Mouse (Mus musculus) natural killer cell, adult 2 months (primary cell): ENCODE data around the gene AU040320.

Experiments used
- DNase-seq, 2 experiments: peaks; one replicate each; pipeline ENCODE4 v3.0.0; 2022; ENCODE audit warnings: low spot score in 2 of 2

AU040320 gene

DNA sequence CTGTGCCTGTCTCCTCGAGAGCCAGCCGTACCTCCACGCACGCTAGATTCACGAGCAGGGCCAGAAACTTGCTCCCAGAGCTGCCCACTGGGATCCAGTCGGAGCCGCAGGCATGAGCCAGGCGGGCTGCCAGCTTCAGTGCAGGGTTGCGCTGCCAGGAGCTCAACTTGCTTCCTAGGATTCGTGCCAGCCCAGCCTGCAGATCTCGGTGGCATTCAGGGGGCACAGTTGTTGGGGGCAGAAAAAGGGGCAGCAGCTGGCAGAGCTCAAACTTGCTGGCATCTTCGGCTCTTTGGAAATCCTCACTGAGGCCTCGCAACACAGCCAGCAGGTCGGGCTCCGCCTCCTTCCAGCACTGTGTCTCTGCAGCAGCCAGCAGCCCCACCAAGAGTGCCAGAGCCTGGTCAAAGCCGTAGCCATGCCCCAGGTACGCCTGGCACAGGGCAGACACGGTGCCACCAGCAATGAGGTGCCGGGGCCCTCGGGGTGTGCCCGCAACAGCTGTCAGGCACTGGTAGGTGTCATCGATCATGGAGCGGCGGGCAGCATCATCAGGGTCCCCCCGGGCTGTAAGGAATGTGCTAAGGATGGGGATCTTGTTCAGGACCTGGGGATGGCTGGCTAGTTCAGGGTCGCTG is 3.2 kb upstream of the AU040320 start:
- no peak for DNase-seq

DNA sequence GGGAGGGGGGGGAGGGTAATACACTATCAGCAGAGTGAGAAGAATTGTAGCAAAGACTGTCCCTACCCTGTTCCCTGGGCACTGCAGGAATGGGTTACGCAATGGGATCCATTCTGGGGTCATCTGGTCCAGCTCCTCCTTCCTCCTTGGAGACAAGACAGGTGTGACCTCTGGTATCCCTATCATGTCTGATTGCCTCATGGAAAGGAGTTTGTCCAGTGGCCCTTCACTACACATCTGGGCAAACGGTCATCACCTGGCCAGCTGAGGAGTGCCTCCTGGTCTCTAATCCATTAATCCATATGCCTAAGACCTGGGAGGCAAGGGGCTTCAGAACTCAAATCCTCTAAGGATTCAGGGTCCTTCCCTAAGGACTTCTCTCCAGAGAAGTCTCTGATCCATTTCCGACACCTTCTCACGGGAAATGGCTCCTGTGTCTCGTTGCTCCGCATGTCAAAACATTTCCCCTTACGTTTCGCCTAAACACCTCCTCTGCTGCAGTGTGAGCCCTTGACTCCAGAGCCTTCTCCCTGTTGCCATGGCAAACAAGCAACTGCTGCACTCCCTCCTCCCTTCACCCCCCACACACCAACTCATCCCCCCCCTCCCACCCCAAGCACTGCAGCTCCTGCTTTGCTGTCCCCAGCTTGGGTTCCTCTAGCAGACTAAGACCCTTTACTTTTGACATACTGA is 2.3 kb upstream of the AU040320 start:
- no peak for DNase-seq

DNA sequence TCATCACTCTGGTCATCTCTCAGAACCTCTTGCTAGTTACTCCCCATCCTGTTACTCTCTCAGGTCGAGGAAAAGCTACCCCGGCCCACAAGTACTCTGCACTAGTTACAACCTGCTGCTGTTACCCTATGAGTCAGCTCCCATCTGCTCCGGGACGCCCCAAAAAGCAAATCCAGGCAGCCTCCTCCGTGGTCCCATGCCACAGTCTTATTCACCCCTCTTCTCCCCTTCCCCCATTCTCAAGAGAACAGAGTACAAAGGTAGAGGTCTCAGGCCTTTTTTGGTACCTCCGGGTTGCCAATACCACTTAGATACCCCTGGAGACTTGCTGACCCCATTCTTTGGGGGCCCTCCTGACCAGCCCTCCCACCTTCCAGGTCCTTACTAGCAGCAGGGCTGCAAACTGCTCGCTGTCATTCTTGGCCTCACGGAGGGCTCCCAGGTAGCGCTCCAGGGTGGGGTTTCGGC is 1.8 kb upstream of the AU040320 start:
- no peak for DNase-seq

DNA sequence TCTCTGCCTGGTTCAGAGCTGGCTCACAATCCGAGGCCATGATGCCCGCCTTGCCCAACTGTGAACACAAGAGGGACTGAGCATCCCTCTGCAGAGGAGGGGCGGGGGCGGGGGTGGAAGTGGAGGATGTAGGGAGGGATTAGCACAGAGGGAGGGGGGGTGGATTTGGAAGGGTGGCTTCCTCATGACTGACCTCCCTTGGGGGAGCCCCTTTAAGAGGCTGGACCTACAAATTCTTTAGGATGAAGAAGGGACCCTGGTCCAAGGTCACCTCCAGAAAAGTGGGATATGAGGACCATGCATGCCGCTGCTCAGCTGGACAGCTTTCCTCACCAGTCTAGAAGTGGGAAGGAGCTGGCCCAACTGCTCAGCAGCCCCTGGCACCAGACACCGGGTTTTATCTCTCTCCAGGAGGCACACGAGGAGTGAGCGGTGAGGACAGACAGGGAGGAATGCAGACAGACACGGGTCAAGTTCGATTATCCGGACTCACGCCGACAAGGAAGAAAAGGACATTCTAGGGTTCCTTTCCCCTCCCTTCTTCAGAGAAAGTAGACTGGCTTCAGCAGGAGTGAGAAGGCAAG is 1.2 kb upstream of the AU040320 start:
- no peak for DNase-seq

DNA sequence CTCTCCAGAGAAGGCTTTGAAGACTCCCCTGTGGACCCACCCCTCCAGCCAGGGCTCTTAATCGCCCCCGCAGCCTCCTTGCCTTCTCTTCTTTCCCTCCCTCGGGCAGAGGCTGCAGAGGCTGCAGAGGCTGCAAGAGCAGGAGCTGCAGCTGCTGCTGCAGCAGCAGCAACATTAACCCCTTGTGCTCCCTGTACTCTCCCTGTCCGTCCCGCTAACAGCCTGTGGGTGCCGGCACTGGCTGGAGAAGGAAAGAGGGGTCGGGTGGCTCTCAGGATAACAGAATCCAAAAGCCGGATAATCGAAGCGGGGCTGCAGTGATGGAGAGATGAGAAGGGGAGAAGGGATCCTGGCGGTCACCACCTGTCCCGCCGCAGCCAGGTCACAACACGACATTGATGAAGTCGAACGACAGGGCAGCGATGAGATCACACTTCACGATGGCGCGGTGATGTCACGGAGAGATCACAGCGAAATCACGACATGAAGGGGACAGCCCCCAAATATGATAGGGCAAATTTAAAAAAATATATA is 669 bp upstream of the AU040320 start:
- DNase-seq = no peak

DNA sequence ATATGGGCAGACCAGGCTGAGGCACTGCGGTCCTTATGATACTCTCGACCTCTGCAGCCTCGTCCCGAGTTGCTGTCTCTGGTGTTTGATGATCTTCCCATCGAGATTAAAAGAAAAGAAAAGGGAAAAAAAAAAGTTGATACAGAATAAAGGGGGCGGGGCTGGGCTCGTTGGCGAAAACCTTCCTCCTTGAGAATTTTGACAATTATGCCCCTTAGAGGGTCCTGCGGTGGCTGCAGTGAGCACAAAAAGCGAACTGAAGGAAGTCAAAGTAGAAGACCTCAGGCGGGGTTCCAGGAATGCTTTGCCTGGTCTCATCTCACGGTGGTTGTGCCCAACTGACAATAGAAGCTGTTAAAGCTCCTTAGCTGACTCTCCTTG is 877 bp downstream of the AU040320 start:
- no peak for DNase-seq

DNA sequence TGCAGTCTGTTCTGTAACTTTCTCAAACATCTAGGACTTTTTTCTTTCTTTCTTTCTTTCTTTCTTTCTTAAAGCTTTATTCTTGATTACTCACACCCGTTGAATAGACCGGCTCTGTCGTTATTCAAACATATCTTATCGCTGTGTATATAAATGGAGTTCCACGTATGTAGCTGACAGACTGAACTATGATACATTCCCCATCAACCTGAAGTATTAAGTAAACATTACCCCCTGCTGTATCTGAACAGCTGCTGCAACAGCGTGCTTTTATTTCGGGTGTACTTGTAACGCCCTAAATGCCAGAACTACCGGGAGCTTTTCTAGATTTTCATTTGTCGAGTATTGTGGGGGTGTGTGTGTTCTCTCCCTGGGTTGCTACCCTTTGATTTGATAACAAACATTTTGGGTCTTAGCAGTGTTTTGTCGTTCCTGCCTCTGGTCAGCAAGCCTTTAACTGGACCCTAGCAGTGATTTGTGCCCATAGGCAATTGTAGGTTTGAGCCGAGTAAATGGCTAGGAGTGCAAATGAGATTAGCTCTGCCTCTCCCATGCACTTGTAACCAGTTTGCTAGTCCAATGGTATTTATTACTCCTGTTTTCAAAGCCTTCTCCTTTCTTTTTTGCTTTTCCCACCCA is 1.5 kb downstream of the AU040320 start:
- no peak for DNase-seq

DNA sequence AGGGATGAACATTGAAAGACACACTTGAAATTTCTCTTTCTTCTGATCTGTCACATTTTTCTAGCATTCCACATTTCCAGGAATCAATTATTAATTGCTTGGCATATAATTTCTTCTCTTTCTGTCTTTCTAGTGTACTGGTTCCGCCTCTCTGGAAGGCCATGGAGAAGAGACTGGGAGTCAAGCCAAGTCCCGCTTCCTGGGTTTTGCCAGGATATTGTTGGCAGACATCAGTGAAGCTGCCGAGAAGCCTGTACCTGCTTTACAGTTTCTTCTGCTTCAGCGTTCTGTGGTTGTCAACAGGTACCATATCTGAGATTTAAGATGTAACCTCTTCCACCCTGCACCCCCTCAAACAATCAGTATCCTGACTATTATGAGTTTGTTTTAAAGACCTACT is 3.4 kb downstream of the AU040320 start:
- no peak for DNase-seq

DNA sequence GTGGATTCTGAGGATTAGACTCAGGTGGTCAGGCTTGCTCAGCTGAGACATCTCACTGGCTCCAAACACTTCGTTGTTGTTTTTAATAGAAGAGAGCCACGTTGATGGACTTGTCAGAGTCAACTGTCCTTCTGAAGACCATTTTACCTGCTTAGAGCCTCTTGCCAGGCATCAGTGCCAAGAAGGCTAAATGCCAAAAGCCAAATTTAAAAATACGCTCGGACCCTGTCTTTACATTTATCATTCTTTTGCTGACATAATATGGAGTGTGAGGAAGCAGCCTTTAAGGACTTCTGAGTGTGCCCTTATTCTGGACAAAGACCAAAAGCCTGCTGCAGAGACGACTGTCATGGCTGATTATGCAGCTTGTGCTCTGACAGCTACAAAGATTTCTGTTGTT is 5.0 kb downstream of the AU040320 start:
- no peak for DNase-seq

DNA sequence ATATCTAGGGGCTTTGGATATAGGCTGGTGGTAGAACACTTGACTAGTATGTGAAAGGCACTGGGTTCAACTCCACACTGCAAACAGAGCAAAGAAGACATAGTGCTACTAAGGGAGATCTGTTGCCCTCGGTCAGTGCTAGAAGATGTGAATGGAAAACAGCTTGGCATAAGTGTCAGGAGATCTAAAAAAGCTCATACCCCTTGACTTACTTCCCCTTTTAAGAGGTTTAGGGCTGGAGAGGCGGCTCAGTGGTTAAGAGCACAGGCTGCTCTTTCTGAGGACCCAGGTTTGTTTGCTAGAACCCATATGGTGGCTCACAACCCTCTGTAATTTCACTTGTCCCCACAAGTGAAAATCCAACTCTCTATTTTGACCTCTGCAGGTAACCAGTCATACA is 6.1 kb downstream of the AU040320 start:
- DNase-seq = no peak

DNA sequence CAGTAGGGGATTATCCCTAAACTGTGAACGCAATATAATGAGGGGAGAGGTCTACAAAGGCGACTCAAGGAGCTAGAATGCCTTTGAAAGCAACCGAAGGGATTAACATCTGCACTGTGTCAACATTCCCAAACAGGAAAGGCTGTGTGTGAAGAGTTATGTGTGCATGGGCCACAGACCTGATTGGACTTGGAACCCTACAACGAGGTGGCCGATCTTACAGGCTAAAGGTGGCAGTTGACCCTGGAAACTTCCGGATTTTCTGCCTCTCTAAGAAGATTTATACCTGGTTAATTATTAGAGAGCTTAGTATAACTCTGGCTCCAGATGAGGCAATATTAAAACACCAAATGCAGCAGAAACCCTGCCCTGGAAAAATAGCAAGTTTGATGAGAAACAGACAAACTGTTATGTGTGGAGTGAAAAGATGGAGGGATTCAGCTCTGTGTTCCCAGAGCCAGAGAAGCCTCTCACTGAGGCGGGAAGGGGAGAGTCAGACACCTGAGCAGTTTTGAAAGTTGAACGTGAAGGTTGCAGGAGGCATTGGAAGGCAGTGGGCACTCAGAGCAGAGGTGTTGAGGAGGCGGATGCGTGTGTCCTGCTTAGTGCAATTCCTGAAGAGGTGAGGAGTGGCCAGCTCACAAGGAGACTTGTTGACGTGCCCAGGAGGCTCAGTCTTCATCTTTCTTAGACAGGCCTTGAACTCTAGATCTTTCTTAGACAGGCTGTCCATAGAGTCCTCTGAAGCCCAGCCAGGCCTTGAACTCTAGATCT is 9.4 kb downstream of the AU040320 start:
- DNase-seq = no peak

DNA sequence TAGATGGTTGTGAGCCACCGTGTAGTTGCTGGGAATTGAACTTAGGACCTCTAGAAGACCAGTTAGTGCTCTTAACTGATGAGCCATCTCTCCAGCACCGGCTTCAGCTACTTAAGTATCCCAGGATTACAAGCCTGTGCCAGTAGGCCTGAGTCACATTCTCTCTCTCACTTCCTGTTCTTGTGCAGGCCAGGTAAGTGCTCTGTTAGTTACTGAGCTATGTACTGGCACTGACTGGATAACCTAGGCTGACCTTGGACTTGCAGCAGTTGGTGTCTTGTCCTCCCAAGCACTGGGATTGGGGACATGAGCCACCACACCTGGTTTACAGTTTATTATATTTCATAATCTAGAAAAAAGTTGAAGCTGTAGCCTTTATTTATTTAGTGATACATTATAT is 10.1 kb downstream of the AU040320 start:
- DNase-seq = no peak

DNA sequence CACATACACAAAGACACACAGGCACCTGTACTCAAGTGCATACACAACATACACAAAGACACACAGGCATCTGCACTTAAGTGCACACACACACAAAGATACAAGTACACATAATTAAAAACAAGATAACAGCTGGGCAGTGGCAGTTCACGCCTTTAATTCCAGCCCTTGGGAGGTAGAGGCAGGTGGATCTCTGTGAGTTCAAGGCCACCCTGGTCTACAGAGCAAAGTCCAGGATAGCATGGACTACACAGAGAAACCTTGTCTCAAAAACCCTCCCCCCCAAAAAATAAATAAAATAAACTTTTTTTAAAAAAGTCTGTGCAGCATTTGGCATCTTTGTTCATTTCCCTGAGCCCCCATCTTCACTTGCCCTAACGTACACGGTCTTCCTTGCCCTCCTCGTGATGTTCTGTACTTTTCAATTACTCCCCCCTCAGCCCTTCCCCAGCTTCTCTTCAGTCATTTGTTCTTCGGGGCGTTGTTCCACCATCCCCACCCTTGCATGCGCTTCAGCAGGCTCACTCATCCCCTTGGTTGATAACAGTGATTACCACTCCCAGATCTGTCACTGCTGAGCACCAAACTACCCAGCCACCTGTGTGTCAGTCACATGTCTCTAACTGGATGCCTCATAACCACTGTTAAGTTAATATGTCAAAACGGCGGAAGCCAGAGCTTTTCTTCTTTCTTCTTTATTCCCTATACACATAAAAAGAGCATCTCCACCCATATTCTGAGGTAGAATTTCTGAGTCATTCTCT is 16.6 kb downstream of the AU040320 start:
- DNase-seq = no peak

DNA sequence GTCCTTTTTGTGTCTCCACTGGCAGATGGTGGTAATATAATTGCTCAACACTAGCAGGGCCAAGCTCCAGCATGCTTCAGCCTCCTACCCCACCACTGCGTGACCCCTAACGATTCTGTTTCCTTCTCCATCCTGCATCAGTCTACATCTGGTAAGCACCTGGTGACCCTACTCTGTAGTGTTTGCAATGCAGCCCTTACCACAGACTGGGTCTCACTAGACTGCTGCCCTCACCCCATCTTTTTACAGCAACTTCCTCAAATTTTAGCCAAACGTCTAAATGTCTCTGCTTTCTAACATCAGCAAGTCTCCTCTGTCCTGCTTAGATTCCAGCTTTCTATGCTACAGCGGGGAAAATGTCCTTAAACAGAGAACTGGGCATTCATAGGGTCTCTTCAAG is 17.5 kb downstream of the AU040320 start:
- no peak for DNase-seq

DNA sequence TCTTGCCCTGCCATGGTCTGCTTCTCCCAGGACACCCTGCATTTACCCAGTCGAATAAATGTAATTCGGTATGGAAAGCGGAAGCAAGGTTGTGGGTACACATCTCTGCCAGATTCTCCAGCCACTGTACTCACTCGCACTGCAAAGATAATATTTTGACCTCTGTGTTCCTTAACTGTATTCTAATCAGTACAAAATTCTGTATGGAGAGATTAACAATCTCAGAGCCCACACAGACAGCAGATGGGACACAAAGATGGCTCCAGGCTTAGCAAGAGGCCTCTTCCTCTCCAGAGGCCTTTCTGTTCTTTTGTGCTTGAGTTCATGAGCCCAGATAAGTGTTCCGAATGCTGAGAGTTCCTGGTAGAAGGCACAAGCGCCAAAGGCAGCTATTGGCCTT is 20.5 kb downstream of the AU040320 start:
- no peak for DNase-seq

DNA sequence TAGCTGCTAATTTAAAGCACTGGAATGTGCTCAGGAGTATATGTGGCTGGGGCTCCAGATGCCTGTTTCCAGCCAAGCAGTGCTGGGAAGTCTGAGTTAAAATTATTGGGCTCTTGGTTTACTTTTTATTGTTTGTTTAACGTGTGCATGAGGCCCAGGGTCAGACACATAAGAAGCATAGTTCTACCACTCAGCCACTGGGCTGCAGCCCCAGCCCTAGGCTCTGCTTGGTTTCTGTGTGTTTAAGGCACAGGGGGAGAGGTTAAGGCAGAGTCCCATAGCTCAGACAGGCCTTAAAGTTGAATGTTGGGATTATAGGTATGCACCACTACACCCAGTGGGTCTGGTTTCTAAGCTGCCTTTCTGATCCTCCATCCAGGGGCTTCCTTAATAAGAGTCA is 21.8 kb downstream of the AU040320 start:
- no peak for DNase-seq

DNA sequence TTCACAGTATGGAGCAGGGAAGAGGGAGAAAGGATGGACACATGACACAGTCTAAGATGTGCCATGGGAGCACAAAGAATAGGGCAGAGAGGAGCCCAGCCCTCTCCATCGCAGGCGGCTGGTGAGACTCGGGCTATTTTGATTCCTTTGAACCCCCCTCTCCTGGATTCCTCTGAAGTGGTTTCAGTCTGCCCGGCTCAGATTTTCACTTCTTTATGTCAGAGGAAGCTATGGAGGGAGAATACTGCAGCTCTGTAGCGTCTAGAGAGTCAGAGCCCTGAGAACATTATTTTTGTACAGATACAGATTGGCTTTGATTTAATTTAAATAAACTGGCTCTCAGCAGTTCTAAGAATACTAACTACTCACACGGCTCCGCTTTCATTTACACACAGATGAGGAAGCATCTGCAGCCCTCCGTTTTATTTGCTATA is 25.8 kb downstream of the AU040320 start:
- DNase-seq = no peak

DNA sequence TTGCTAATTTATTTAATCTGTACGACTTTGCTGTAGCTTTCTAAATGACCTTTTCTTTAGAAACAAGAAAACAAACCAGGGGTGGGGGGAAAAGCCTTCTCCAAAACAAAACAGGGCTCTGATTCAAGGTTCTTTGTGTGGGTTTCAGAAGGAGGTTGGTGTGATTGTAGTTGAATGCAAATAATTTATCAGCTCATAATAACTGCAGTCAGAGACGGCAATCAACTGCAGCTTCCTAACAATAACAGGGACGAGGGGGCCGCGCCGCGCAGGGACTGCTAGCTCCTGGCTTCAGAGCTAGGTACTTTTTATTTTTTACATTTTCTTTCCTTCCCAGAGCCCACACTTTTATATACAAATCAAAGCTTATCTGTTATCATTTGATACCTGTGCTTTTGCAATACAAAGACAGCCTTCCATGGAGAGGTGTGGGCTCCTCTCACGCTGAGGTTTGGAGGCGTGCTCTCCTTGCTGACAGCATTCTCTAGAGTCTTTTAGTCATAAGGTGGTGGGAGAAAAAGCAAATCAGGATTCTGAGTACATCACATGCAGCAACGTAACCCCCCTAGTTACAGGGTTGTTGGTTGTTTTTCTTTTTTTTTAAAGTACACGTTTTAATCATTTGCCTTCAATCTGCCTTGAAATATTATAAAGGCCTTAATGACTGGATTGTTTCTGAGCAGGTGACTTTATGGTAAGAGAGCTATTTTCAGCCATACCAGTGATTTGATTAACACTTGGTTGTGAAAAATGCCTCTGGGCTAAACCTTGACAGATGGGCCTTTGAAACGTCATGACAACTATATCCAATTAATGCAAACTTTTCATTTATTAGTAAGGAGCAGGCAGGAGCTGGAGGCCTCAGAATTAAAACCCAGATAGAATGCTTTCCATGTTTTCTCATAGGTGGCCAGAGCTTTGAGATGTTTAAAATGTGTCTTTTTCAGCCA is 26.8 kb downstream of the AU040320 start:
- DNase-seq = no peak

DNA sequence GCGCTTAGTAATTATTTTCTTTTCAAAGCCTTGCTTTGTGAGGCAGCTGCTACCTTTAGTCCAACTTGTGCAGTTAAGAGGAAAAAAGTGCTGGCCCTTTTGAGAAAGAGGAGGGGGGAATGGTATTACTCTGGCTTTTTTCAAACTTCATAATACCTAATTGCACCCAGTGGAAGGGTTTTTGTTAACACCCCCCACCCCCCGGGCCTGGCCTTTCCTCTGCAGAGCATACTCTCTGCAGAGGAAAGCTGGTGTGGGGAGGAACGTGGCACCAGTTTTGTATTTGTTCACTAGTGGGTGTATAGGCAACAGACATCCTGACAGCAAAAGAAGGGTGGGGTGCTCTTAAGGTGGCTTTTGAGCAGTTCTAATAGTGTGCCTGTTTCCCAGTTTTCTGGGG is 28.5 kb downstream of the AU040320 start:
- no peak for DNase-seq

DNA sequence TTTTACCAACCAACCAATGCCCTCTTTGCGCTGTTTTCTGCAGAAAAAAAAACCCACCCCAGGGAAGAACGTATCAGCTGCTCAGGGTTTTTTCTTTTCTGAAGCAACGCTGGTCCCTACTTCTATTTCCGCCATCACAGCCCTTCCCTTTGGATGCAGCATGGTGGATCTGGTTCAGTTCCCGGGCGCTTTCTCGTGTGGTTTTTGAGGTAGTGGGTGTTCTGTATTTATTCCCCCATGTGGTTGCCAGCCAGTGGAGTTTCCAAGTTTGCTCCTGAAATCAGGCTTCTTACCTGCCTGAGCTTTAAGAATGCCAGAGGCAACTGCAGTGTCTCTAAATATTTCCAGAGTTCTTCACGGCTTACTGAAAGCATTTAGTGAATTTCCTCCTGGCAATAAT is 29.2 kb downstream of the AU040320 start:
- DNase-seq = no peak
